In genomic region chr7:65644643-65645351, GRCm38 (mm10) we compare ENCODE assay signal across 8 mouse cellular contexts. TPM values are rescaled to one million over a fixed set of nuclear protein-coding genes. Genes with fewer than 3 reads are reported as not detected.
DNase-seq lines count a peak whose midpoint lies in the region; ATAC-seq lines count a peak whose summit lies in the region.

Gene Tarsl2 (plus strand): TSS chr7:65644898.

- H3K4me1 ChIP-seq in hindbrain, embryonic 15.5 days (replicated peaks): peaks cover 13% of the 10 kb centered on the region

- under 1% methylated on average over 60 of the region's 64 CpGs for WGBS in hindbrain, embryonic 15.5 days

- H3K9ac ChIP-seq in hindbrain, embryonic 15.5 days: peak within 1 kb of the TSS; percentile 71

- peak; percentile 96 for DNase-seq in T-cell, adult 2 months (ENCODE audit: low spot score)
- peak; percentile 95 to 96 for DNase-seq in cerebellum, postnatal 36 days
- DNase-seq in frontal cortex, postnatal 36 days (ENCODE audit: low spot score in 2 of 2): peak; percentile 92 to 94
- DNase-seq in left cerebral cortex, adult 11 months (ENCODE audit: low spot score): peak; percentile 92
- DNase-seq in lung, postnatal 4 days: peak; percentile 94 to 97
- peak; percentile 93 for DNase-seq in retina, postnatal 7 days (ENCODE audit: low read depth, low spot score)
- peak; percentile 90 for DNase-seq in urinary bladder, adult 2 months (ENCODE audit: low spot score)

- H3K27ac ChIP-seq in hindbrain, embryonic 15.5 days (replicated peaks): peak within 1 kb of the TSS; percentile 86

- H3K4me3 ChIP-seq in hindbrain, embryonic 15.5 days: peak within 1 kb of the TSS; percentile 62

- H3K36me3 ChIP-seq in hindbrain, embryonic 15.5 days: peaks cover 23% of the 10 kb centered on the region

- H3K27me3 ChIP-seq in hindbrain, embryonic 15.5 days: 0 out of 2 replicates have a peak, but pooled peaks cover 3% of the 10 kb centered on the region

- no peaks in the 10 kb centered on the region for H3K9me3 ChIP-seq in hindbrain, embryonic 15.5 days

- ATAC-seq in hindbrain, embryonic 15.5 days (ENCODE audit: low FRiP score, low read depth): peak; percentile 98

- H3K4me2 ChIP-seq in hindbrain, embryonic 15.5 days: peak within 1 kb of the TSS; percentile 77

RNA-seq across cellular contexts. Expression of gene Tarsl2, which starts in this region (rescaled TPM):
- polyA plus RNA-seq in hindbrain, embryonic 15.5 days (2015; fragmentation: Nextera tagmentation; extraction: Ambion mirVana): 17.9 and 20.1 TPM in 2 replicates
- polyA plus RNA-seq in urinary bladder, adult 2 months (2012; rRNA removed): 5.9 and 7.1 TPM in 2 replicates

Comparison
In these comparisons a context has a peak if more than half of its experiments do, and no peak if none do; other contexts are left out.
1. Peak in every context shown above with its lines: DNase-seq, ATAC-seq, H3K4me3 ChIP-seq and H3K27ac ChIP-seq.